Mouse (Mus musculus) lung, adult 2 months (tissue): ENCODE results near the gene Prtg. TPM values are rescaled to one million over a fixed set of nuclear protein-coding genes. Genes with fewer than 3 reads are reported as not detected.

Source experiments
- DNase-seq: peaks from one replicate; pipeline ENCODE4 v3.0.0; 2022
- H3K4me1 ChIP-seq: fragments of 200-500 bp; 2 replicates; pipeline ENCODE4 v1.6.1; 2011; ENCODE audit warnings: low read length; ENCODE audit not compliant: control insufficient read depth, insufficient read depth
- H3K4me3 ChIP-seq: fragments of 200-500 bp; replicated peaks from 2 replicates; pipeline ENCODE3; 2011; ENCODE audit warnings: low read depth, mild to moderate bottlenecking, control low read depth, low read length; ENCODE audit errors: extremely low read depth
- CTCF ChIP-seq: fragments of 200-500 bp; IDR thresholded peaks from 2 replicates; pipeline ENCODE4 v1.5.1; 2011; ENCODE audit warnings: mild to moderate bottlenecking, low read length, control low read depth; ENCODE audit not compliant: insufficient read depth
- POLR2A ChIP-seq: fragments of 200-500 bp; IDR thresholded peaks from 2 replicates; pipeline ENCODE4 v1.6.1; 2011; ENCODE audit warnings: low read depth, mild to moderate bottlenecking, control low read depth, low read length, borderline replicate concordance; ENCODE audit errors: extremely low read depth
- WGBS: fragments of 180-500 bp; shearing (Covaris S2); methylation state at CpG from one replicate; pipeline ENCODE4 v1.1.7; 2018; 5-methylcytosine and 5-hydroxymethylcytosine counted together
- polyA plus RNA-seq: library from polyadenylated mRNA; depleted of rRNA; stranded (reverse); fragments of >200 nt; gene quantifications from 2 replicates; pipeline ENCODE4 v1.2.3, GENCODE M21; 2012

Prtg gene
- polyA plus RNA-seq, 1 experiment: 0.04 TPM

DNA sequence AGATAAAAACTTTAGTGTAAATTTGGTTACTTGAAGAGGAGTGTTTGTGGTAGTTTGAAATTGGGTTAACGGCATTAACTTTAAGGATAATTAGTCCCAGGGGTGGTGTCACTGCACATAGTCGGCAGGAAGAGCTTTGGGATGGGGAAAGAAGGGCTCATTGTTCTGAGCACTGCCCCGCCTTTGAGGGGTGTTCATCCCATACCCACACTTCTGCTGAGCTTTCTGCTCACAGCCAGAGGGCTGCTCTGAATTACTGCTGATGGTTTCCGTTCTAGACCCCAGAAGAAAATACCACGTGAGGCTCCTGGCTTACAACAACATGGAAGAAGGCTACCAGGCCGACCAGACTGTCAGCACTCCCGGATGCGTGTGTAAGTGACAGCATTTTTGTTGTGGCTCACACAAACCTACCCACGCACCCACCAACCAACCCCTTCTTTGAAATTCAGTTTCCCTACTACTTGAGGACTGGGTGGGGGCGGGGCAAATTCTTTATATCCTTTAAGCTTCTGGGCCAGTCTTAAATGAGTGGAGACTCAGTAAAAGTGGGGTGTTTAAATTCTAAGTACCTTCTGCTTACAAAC is 83.9 kb downstream of the Prtg start:
- Histone ChIP-seq H3K4me1 (no peaks in the 10 kb centered on the region), H3K4me3 (no peak overlapping the region)
- 71% methylated on average over 10 of the region's 10 CpGs for WGBS
- TF ChIP-seq POLR2A: no peak
- no peak for TF ChIP-seq CTCF
- DNase-seq: no peak

- no peak overlapping the region for H3K4me3 ChIP-seq
- no peak for TF ChIP-seq POLR2A
- no peak for TF ChIP-seq CTCF
- 88% methylated on average over 5 of the region's 5 CpGs for WGBS
- no peaks in the 10 kb centered on the region for H3K4me1 ChIP-seq
- DNase-seq: no peak
Observed at GRCm38 (mm10) chr9:72892761-72893160, 86.1 kb downstream of the Prtg start.

DNA sequence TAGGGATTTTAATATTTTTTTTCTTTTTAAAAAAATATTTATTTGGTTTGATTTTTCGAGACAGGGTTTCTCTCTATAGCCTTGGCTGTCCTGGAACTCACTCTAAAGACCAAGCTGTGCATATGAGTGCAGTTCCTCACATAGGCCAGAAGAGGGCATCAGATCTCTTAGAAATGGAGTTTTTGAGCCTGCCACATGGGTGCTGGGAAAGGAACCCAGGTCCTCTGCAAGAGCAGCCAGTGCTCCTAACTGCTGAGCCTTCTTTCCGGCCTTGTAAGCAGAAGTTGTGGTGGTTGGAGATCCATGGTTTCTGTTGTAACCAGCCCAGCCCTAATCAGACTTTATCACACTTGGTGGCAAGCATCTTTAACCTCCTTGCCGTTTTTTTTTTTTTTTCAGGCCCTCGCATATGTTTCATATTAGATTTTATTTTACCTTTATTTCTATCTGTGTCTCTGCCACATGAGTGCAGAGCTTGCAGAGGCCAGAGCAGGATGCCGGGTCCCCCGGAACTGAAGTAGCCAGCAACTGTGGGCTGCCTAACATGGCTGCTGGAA is 88.2 kb downstream of the Prtg start:
- TF ChIP-seq POLR2A: no peak
- TF ChIP-seq CTCF: no peak
- Histone ChIP-seq H3K4me3 (no peak overlapping the region), H3K4me1 (no peaks in the 10 kb centered on the region)
- DNase-seq: no peak
- WGBS: 94% methylated on average over 6 of the region's 6 CpGs

DNA sequence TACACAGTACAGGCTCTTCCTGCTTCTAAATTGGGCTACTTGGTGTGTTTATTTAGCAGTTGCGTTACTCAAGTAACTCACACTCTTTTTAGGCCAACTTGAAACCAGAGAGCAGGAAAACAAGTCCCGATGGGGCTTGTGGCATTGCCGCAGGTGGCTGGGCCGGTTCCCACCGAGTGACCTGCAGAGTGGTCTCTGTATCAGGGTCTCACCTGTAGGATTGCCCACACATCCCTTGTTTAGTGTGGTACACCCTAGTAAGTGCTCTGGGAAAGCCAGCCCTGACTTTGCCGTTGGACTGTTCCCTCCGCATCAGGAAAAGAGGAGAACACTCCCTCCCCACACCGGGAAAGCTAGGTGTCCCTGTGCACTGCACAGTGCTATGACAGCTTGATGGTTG is 95.4 kb downstream of the Prtg start:
- 0 out of 2 replicates have a peak, but pooled peaks cover 4% of the 10 kb centered on the region for H3K4me1 ChIP-seq
- no peak overlapping the region for H3K4me3 ChIP-seq
- no peak for DNase-seq
- TF ChIP-seq CTCF: no peak
- TF ChIP-seq POLR2A: no peak
- WGBS: 51% methylated on average over 8 of the region's 8 CpGs

- no peak for DNase-seq
- 0 out of 2 replicates have a peak, but pooled peaks cover 4% of the 10 kb centered on the region for H3K4me1 ChIP-seq
- TF ChIP-seq POLR2A: no peak
- TF ChIP-seq CTCF: no peak
- WGBS: 84% methylated on average over 5 of the region's 5 CpGs
- H3K4me3 ChIP-seq: no peak overlapping the region
Observed at GRCm38 (mm10) chr9:72902611-72903010, 95.9 kb downstream of the Prtg start.

DNA sequence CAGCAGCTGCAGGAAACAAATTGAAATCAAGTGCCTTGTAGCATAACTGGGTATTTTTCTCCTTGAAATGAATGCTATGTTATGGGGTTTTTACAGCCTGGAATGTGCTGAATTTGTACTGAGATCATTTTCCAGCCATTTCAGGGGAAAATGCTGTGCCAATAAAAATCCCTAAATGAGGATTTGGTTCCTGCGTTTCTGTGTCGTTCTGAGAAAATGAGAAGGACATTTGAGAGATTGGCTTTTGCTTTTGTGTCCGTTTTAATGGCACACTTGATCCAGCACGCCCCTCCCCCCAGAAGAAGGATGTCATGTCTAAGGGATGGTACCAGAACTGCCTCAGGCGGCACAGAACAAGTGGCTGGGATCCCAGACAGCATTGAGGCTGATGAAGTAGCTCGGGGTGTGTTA is 100.0 kb downstream of the Prtg start:
- 68% methylated on average over 6 of the region's 6 CpGs for WGBS
- Histone ChIP-seq H3K4me3 (no peak overlapping the region), H3K4me1 (no peaks in the 10 kb centered on the region)
- no peak for DNase-seq
- TF ChIP-seq CTCF: no peak

DNA sequence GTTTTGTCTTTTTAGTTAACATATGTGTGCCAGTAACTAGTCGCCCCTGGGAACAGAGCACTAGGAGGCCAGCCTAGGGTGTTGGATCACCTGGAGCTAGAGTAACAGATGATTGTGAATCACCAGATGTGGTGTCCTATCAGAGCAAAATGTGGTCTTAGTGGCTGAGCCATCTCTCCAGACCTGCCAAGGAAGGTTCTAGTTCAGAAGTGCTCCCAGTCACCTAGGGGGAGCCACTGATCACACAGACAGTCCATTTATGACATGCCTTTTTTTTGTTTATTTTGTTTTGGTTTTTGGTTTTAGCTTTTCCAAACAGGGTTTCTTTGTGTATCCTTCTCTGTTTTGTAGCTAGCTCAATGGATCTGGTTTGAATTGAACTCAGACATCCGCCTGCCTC is 104.7 kb downstream of the Prtg start:
- no peaks in the 10 kb centered on the region for H3K4me1 ChIP-seq
- no peak overlapping the region for H3K4me3 ChIP-seq
- DNase-seq: no peak
- TF ChIP-seq CTCF (no peak), POLR2A (no peak)
- 92% methylated on average over 2 of the region's 2 CpGs for WGBS

DNA sequence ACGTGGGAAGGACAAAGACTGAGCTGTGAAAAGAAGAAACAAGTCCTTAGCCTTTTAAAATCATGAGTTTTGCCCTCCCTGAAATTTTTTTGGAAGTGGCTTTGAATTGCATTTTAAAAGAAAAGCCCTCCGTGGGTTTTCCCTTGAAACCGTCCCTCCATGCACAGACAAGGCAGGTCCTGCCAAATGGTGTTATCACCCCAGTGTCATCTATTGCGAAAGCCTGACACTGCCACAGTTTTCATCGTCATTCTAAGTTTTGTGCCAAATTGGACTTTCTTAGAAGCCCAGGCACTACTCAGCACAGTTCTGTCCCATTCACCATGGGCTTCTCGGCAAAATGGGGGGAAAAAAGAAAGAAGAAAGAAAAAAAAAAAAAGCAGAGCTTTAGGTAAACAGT is 106.9 kb downstream of the Prtg start:
- no peak for DNase-seq
- 25% methylated on average over 6 of the region's 6 CpGs for WGBS
- no peak for TF ChIP-seq CTCF
- Histone ChIP-seq H3K4me1 (no peaks in the 10 kb centered on the region), H3K4me3 (no peak overlapping the region)

DNA sequence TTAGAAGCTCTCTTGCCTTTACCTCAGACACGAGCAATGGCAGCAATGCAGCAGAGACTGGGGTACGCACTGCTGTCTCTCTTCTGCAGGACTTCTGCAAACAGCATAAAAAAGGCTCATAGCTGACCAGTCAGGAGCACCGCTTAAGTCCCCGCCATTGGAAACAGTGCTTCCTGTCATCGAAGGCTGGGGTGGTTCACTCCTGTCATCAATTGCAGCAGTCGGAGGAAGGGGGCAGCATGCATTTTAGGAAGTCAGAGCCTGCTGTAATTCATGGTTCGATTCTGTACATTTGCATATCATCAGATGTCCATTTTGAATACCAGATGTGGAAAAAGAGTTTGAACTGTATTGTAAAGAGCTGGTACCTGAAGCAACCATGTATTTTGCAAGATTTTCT is 109.1 kb downstream of the Prtg start:
- DNase-seq: no peak
- 51% methylated on average over 7 of the region's 7 CpGs for WGBS

DNA sequence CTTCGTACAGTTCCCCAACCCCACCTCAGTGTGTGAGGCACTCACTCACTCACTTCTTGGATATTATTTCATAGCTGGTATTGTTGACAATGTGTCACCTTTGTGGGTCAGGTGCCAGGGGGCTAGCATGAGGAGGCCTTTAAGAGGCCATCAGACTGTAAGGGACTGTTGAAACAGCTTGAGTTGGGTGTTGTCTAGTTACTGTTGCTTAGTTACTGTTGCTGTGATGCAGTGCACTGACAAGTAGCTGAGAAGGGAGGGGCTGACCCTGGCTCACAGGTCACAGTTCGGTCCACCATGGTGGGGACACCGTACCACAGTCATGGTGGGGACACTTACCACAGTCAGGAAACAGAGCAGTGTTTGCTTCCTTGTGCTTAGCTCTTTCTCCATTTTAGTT is 116.4 kb downstream of the Prtg start:
- H3K4me1 ChIP-seq: no peaks in the 10 kb centered on the region
- no peak for DNase-seq
- no peak overlapping the region for H3K4me3 ChIP-seq
- 84% methylated on average over 3 of the region's 3 CpGs for WGBS
- TF ChIP-seq CTCF: no peak
- TF ChIP-seq POLR2A: no peak

More for the DNA sequence above, 109.1 kb downstream of the Prtg start:
- H3K4me1 ChIP-seq: no peaks in the 10 kb centered on the region
- H3K4me3 ChIP-seq: no peak overlapping the region
- TF ChIP-seq POLR2A (no peak), CTCF (no peak)
